Mouse (Mus musculus): ENCODE measurements around the gene Asgr1.

Gene Asgr1

GRCm38 (mm10) chr11:70024151-70024514 lies 29.8 kb upstream of the Asgr1 start:
- no peak for DNase-seq (ENCODE audit: low spot score in 2 of 2)

GRCm38 (mm10) chr11:70026689-70027088 lies 27.2 kb upstream of the Asgr1 start:
- DNase-seq (ENCODE audit: low spot score in 2 of 2) = no peak

- DNase-seq (ENCODE audit: low spot score in 2 of 2) = no peak
These were observed 26.5 kb upstream of the Asgr1 start for GRCm38 (mm10) chr11:70027397-70027796.

- no peak for DNase-seq (ENCODE audit: low spot score in 2 of 2)
These were observed 25.3 kb upstream of the Asgr1 start for GRCm38 (mm10) chr11:70028401-70029129.

- peak in 1 of 2 experiments; percentile 61 for DNase-seq (ENCODE audit: low spot score in 2 of 2)
These were observed 24.6 kb upstream of the Asgr1 start for GRCm38 (mm10) chr11:70029130-70029801.

GRCm38 (mm10) chr11:70029829-70030550 lies 23.9 kb upstream of the Asgr1 start:
- no peak for DNase-seq (ENCODE audit: low spot score in 2 of 2)

- DNase-seq (ENCODE audit: low spot score in 2 of 2) = no peak
These were observed 23.1 kb upstream of the Asgr1 start for GRCm38 (mm10) chr11:70030651-70031320.

GRCm38 (mm10) chr11:70031321-70031670 lies 22.6 kb upstream of the Asgr1 start:
- DNase-seq (ENCODE audit: low spot score in 2 of 2) = no peak

GRCm38 (mm10) chr11:70038174-70038573 lies 15.7 kb upstream of the Asgr1 start:
- no peak for DNase-seq (ENCODE audit: low spot score in 2 of 2)

- no peak for DNase-seq (ENCODE audit: low spot score in 2 of 2)
These were observed 14.3 kb upstream of the Asgr1 start for GRCm38 (mm10) chr11:70039631-70040030.

GRCm38 (mm10) chr11:70040184-70040583 lies 13.7 kb upstream of the Asgr1 start:
- no peak for DNase-seq (ENCODE audit: low spot score in 2 of 2)

- no peak for DNase-seq (ENCODE audit: low spot score in 2 of 2)
These were observed 11.4 kb upstream of the Asgr1 start for GRCm38 (mm10) chr11:70042309-70043085.

- no peak for DNase-seq (ENCODE audit: low spot score in 2 of 2)
These were observed 10.2 kb upstream of the Asgr1 start for GRCm38 (mm10) chr11:70043665-70044064.

- DNase-seq (ENCODE audit: low spot score in 2 of 2) = no peak
These were observed 8.4 kb upstream of the Asgr1 start for GRCm38 (mm10) chr11:70045435-70045834.

GRCm38 (mm10) chr11:70049366-70049765 lies 4.5 kb upstream of the Asgr1 start:
- DNase-seq (ENCODE audit: low spot score in 2 of 2) = peak in 1 of 2 experiments; percentile 52

GRCm38 (mm10) chr11:70049816-70050215 lies 4.1 kb upstream of the Asgr1 start:
- peak in 1 of 2 experiments; percentile 66 for DNase-seq (ENCODE audit: low spot score in 2 of 2)

- no peak for DNase-seq (ENCODE audit: low spot score in 2 of 2)
These were observed 729 bp upstream of the Asgr1 start for GRCm38 (mm10) chr11:70053156-70053555.

GRCm38 (mm10) chr11:70055618-70056214 lies 1.8 kb downstream of the Asgr1 start:
- peak; percentile 75 to 92 for DNase-seq (ENCODE audit: low spot score in 2 of 2)

- no peak for DNase-seq (ENCODE audit: low spot score in 2 of 2)
These were observed 3.9 kb downstream of the Asgr1 start for GRCm38 (mm10) chr11:70057805-70058204.

GRCm38 (mm10) chr11:70059930-70060329 lies 6.0 kb downstream of the Asgr1 start:
- no peak for DNase-seq (ENCODE audit: low spot score in 2 of 2)

- no peak for DNase-seq (ENCODE audit: low spot score in 2 of 2)
These were observed 9.2 kb downstream of the Asgr1 start for GRCm38 (mm10) chr11:70063053-70063452.

All from spleen, postnatal 4 days (tissue).